Mouse (Mus musculus) frontal cortex, adult (tissue): ENCODE measurements at regions not wholly inside any gene's neighbourhood (a gene's known extent, or its start where the extent isn't known, plus 50 kb on each side); places are given as distances from the start of the nearest gene placed in this dataset.

Source experiments
- ATAC-seq: cut with Nextera tagmentation; 2 replicates; pipeline ENCODE4 v1.9.2; 2017; ENCODE audit warnings: mild to moderate bottlenecking, moderate library complexity, mixed read lengths; ENCODE audit not compliant: low TSS enrichment

GRCm38 (mm10) chr5:16681055-16681454, 110.6 kb upstream of the Gm28710 start:
- no peak for ATAC-seq

GRCm38 (mm10) chr5:16684079-16684478, 107.5 kb upstream of the Gm28710 start:
- no peak for ATAC-seq

DNA sequence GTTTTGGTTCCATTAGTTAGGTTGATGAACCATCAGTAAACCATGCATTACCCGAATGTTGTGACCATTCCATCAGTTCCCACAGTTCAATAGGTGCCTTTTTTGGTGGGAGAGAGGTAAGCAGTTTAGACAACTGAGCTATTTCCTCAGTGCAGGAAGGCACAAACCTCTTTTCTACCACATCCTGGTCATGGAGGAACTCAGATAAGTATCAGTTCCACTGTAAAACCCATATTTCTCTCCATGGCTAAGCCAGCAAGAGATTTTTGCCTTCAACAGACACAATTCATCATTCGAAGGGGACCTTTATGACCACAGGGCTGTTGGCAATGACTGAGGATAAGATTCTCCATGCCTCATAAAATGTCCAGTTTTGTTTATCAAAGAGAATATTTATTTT, 92.3 kb upstream of the Gm28710 start:
- ATAC-seq, result no peak

DNA sequence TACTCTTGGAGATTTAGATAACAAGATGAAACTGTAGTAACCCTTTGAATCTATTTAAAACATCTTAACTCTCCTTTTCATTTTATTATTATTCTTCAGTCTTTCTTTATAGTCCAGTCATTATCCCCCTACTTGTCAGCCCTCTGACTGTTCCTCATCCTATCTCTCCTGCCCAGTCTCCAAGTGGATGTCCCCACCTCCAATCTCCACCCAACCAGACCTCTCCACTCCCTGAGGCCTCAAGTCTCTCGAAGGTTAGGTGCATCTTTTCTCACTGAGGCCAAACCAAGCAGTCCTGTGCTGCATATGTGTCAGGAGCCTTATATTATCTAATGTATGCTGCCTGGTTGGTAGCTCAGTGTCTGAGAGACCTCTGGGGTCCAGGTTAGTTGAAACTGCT, 91.1 kb upstream of the Gm28710 start:
- ATAC-seq, result no peak

DNA sequence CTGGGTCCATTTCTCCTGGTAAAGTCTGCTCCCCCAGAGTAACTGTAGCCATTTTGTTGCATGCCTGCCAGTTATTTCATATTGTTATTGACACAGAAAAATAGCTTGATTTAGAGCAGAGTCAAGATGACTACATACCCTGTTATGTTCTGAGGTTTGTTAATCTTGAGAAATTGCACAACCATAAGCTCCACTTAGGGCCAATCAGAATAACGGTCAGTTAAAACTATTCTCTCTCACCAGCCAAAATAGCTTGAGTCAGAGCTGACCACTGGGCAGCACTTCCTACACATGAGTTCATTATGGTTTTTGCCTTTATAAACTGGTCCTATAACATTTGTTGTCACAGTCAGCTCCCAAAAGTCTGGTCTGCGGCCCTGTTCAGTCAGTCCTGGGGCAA, 88.9 kb upstream of the Gm28710 start:
- ATAC-seq, result no peak

- ATAC-seq, result no peak
Observed at GRCm38 (mm10) chr5:16715863-16716262, 75.7 kb upstream of the Gm28710 start.

DNA sequence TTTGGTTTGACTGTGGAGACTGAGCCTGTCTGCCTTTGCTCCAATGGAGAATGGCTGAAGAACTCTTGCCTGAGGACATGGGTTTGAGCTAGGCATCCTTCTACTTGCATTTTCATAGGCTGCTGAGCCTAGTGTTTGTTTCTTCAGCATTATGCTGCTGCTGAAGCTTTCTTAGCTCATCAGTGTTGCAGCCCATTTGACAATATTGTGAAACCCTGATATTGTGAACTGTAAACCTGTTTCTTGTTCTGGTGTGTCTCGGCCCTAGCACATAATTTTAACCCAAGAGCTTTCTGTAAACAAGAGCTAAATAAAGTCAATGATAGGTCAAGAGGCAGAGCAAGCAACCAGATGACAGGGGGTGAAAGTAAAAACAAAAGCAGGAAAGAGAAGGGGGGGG, 75.2 kb upstream of the Gm28710 start:
- no peak for ATAC-seq

GRCm38 (mm10) chr5:16724820-16725219, 66.8 kb upstream of the Gm28710 start:
- ATAC-seq, result peak; percentile 57; the same call in 1 of the 2 replicates
